Mouse (Mus musculus) E14TG2a.4 (cell line): ENCODE data around the gene Calhm5.

ENCODE experiments used
- CTCF ChIP-seq: conservative IDR thresholded peaks from 2 replicates; pipeline ENCODE4 v1.5.1; 2014; ENCODE audit warnings: low read length
- NANOG ChIP-seq: IDR thresholded peaks from 2 replicates; pipeline ENCODE4 v1.6.1; 2014; ENCODE audit warnings: borderline replicate concordance, low read length, mixed read lengths
- POU5F1 ChIP-seq: IDR thresholded peaks from 2 replicates; pipeline ENCODE4 v1.6.1; 2014; ENCODE audit warnings: low read length, borderline replicate concordance

DNA sequence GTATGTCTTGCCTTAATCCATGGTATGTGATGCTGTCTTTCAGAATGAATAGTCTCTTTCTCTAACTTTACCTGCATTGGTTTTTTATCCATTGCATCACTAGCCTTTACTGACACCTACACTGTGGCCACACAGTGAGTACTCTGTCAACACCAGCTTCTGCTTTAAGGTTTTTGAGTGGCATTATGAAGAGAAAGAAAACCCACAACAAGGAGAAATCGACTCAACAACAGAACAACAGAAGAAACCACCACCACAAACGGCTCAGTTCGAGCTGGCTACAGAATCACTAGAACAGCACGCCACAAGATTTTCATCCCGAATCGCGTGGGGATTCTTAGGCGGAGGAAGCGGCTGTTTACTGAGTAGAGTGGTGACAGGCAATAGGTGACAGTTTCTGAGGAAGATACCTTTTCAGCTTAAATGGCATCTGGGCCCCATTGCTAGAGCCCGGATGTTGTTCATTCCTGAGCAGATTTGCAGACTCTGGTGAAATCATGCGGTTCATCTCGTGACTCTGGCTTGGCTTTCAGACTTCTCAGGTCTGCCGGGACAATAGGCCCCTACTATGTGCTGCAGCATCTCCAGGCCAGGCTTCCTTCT lies 14.6 kb upstream of the Calhm5 start:
- TF ChIP-seq CTCF = no peak
- no peak for TF ChIP-seq NANOG
- no peak for TF ChIP-seq POU5F1
